Mouse (Mus musculus) testis, adult 2 months (tissue): Measurements from ENCODE around the gene Sdk2.

Experiments
- CTCF ChIP-seq: fragments of 200-500 bp; IDR thresholded peaks from 2 replicates; pipeline ENCODE4 v1.5.1; 2012; ENCODE audit warnings: low read depth, mild to moderate bottlenecking, inconsistent platforms, low read length, moderate library complexity; ENCODE audit not compliant: control insufficient read depth, insufficient read depth, insufficient replicate concordance
- POLR2A ChIP-seq: fragments of 200-500 bp; IDR thresholded peaks from 2 replicates; pipeline ENCODE4 v1.6.1; 2012; ENCODE audit warnings: low read depth, mild to moderate bottlenecking, inconsistent platforms, low read length, moderate library complexity; ENCODE audit not compliant: control insufficient read depth

DNA sequence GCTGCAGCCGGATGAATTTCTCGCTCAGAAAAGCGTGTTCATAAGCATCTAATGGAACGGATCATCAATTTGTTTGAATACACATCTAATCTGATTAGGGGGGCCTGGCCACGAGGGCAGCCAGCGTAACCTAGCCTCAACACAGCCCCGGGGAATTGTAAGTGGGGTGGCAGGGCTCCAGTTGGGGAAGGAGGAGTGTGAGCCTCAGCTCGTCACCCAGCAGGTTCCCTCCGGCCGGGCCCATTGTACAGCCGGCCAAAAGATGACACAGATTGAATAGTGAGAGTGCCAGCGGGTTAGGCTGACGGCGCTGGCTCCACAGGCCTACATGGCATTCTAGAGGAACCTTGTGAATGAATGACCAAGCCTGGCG lies 115.2 kb downstream of the Sdk2 start:
- TF ChIP-seq CTCF (no peak), POLR2A (no peak)
